Comparison of ENCODE assay signal across 9 mouse cellular contexts in the genomic region with DNA sequence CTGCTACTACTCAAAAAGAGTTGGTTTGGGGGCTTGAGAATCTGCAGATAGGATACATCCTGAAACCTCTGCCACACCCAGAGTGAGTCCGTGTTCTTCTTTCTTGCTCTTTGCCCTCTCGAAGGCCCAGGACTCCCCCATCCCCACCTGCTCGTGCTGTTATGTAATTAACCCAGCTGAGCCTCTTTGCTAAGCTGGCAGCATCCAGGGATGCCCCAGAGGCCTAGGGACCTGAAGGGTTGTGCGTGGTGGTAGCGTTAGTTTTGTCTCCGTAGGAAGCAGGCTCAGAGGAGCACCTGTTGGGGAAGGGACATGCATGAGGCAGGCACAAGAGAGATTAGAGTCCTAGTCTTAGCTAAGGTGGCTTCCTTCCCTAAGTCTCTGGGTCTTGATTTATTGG. TPM values are rescaled to one million over a fixed set of nuclear protein-coding genes. Genes with fewer than 3 reads are reported as not detected.
DNase-seq lines count a peak whose midpoint lies in the region; ATAC-seq and TF ChIP-seq lines count a peak whose summit lies in the region.
"Had no signal": no experiment of that assay in that cellular context is flagged by ENCODE, and none has a peak within 500 bp of the region (broad histone marks: within the 10 kb centered on the region; RNA-seq: fewer than 3 reads in every experiment).

No protein-coding gene starts in this region.

- intact Hi-C loops in left cerebral cortex, adult 2 months (cut with DNase I): no loop called here
- intact Hi-C loops in left cerebral cortex, postnatal 4 days (cut with DNase I): no loop called here

- no peak for TF ChIP-seq CTCF in left cerebral cortex, adult 2 months (IDR thresholded peaks at IDR 0.05)
- no peak for TF ChIP-seq CTCF in hindbrain, postnatal 0 days (IDR thresholded peaks at IDR 0.05; ENCODE audit: low read depth)

- H3K27me3 ChIP-seq in forebrain, embryonic 11.5 days (ENCODE audit: control insufficient read depth, insufficient read depth, low read length): no peaks in the 10 kb centered on the region
- no peaks in the 10 kb centered on the region for H3K27me3 ChIP-seq in hindbrain, postnatal 0 days (ENCODE audit: insufficient read depth, low read length)
- H3K27me3 ChIP-seq in neural tube, embryonic 12.5 days (replicated peaks): 0 out of 2 replicates have a peak, but pooled peaks cover 3% of the 10 kb centered on the region

- no peak for ATAC-seq in forebrain, embryonic 11.5 days (replicated peaks; ENCODE audit: low FRiP score)
- no peak for ATAC-seq in hindbrain, postnatal 0 days
- no peak for ATAC-seq in neural tube, embryonic 12.5 days (ENCODE audit: low FRiP score, low read depth)

- peaks cover 4% of the 10 kb centered on the region; the same call in 1 of the 2 replicates for H3K4me1 ChIP-seq in forebrain, embryonic 11.5 days (replicated peaks; ENCODE audit: control insufficient read depth, insufficient read depth, low read length)
- 0 out of 2 replicates have a peak, but pooled peaks cover 7% of the 10 kb centered on the region for H3K4me1 ChIP-seq in hindbrain, postnatal 0 days (ENCODE audit: insufficient read depth, low read length)
- peaks cover 17% of the 10 kb centered on the region for H3K4me1 ChIP-seq in neural tube, embryonic 12.5 days

- peak overlapping the region; percentile 81 for H3K4me3 ChIP-seq in left cerebral cortex, adult 2 months
- peak overlapping the region; percentile 85; the same call in 1 of the 2 replicates for H3K4me3 ChIP-seq in forebrain, embryonic 11.5 days (ENCODE audit: low read depth, low read length)
- peak overlapping the region; percentile 73 for H3K4me3 ChIP-seq in hindbrain, postnatal 0 days (ENCODE audit: low read length)
- peak overlapping the region; percentile 96 for H3K4me3 ChIP-seq in neural tube, embryonic 12.5 days

- DNase-seq in left cerebral cortex, adult 2 months (ENCODE audit: extremely low spot score in 1 of 2, low spot score in 2 of 2): no peak
- DNase-seq in left cerebral cortex, postnatal 4 days: no peak
- no peak for DNase-seq in forebrain, embryonic 11.5 days (ENCODE audit: low spot score)
- no peak for DNase-seq in hindbrain, postnatal 0 days (ENCODE audit: low spot score)
- no peak for DNase-seq in thymus, postnatal 10 days (ENCODE audit: low spot score in 2 of 2)
- DNase-seq in Muller cell, postnatal 12 days (ENCODE audit: inconsistent ontology term): no peak
- no peak for DNase-seq in thymus, postnatal 25 days
- DNase-seq: right cerebral cortex, adult 18-20 months had no signal

- H3K36me3 ChIP-seq in forebrain, embryonic 11.5 days (ENCODE audit: control insufficient read depth, insufficient read depth, low read length): no peaks in the 10 kb centered on the region
- H3K36me3 ChIP-seq in hindbrain, postnatal 0 days (ENCODE audit: insufficient read depth, low read length): no peaks in the 10 kb centered on the region
- H3K36me3 ChIP-seq in neural tube, embryonic 12.5 days: no peaks in the 10 kb centered on the region

- no peaks in the 10 kb centered on the region for H3K9me3 ChIP-seq in forebrain, embryonic 11.5 days (ENCODE audit: control insufficient read depth, low read length)
- no peaks in the 10 kb centered on the region for H3K9me3 ChIP-seq in hindbrain, postnatal 0 days (ENCODE audit: low read length)
- no peaks in the 10 kb centered on the region for H3K9me3 ChIP-seq in neural tube, embryonic 12.5 days

- peak overlapping the region; percentile 89 for H3K27ac ChIP-seq in left cerebral cortex, adult 2 months
- no peak overlapping the region for H3K27ac ChIP-seq in forebrain, embryonic 11.5 days (ENCODE audit: low read depth, low read length)
- H3K27ac ChIP-seq in hindbrain, postnatal 0 days: no peak overlapping the region
- H3K27ac ChIP-seq in neural tube, embryonic 12.5 days: no peak overlapping the region

- peak overlapping the region; percentile 87 for H3K4me2 ChIP-seq in forebrain, embryonic 11.5 days (ENCODE audit: low read depth, low read length, severe bottlenecking)
- peak overlapping the region; percentile 81 for H3K4me2 ChIP-seq in hindbrain, postnatal 0 days (ENCODE audit: low read depth, low read length)
- peak overlapping the region; percentile 90 for H3K4me2 ChIP-seq in neural tube, embryonic 12.5 days (replicated peaks)

- H3K9ac ChIP-seq in forebrain, embryonic 11.5 days (ENCODE audit: low read length): peak overlapping the region; percentile 82; the same call in 1 of the 2 replicates
- H3K9ac ChIP-seq in hindbrain, postnatal 0 days (replicated peaks; ENCODE audit: low read length): peak overlapping the region; percentile 84
- H3K9ac ChIP-seq in neural tube, embryonic 12.5 days: peak overlapping the region; percentile 93

- WGBS in forebrain, embryonic 11.5 days: 32% methylated on average over 6 of the region's 6 CpGs
- 30% methylated on average over 6 of the region's 6 CpGs for WGBS in hindbrain, postnatal 0 days
- 29% methylated on average over 6 of the region's 6 CpGs for WGBS in neural tube, embryonic 12.5 days

RNA-seq across cellular contexts. Expression of a gene that starts 1.6 kb away (rescaled TPM):
- 100 to 1,000 TPM; 237 to 267 TPM for total RNA-seq in left cerebral cortex, adult 2 months (2021)
- total RNA-seq in left cerebral cortex, postnatal 4 days (2021): 100 to 1,000 TPM; 121 to 122 TPM
- 4.1 and 4.6 TPM in 2 replicates for polyA plus RNA-seq in forebrain, embryonic 11.5 days (2014; fragmentation: Nextera tagmentation; extraction: Ambion mirVana)
- 122 and 128 TPM in 2 replicates for total RNA-seq in hindbrain, postnatal 0 days (2014; rRNA removed)
- 42.2 and 44.6 TPM in 2 replicates for polyA plus RNA-seq in hindbrain, postnatal 0 days (2015; fragmentation: Nextera tagmentation; extraction: Ambion mirVana)
- 24.2 and 26.5 TPM in 2 replicates for polyA plus RNA-seq in neural tube, embryonic 12.5 days (2016; fragmentation: Nextera tagmentation; extraction: Ambion mirVana)

RNA-seq across cellular contexts. Expression of a gene that starts 18.7 kb away (rescaled TPM):
- not detected for total RNA-seq in left cerebral cortex, adult 2 months (2021)
- total RNA-seq in left cerebral cortex, postnatal 4 days (2021): under 1 TPM; 0.48 to 0.74 TPM
- polyA plus RNA-seq in forebrain, embryonic 11.5 days (2014; fragmentation: Nextera tagmentation; extraction: Ambion mirVana): not detected in 2 replicates
- 0.14 and 1.0 TPM in 2 replicates for total RNA-seq in hindbrain, postnatal 0 days (2014; rRNA removed)
- 0.69 and 1.4 TPM in 2 replicates for polyA plus RNA-seq in hindbrain, postnatal 0 days (2015; fragmentation: Nextera tagmentation; extraction: Ambion mirVana)
- polyA plus RNA-seq in neural tube, embryonic 12.5 days (2016; fragmentation: Nextera tagmentation; extraction: Ambion mirVana): 0.20 TPM in 1 of 2 replicates, not detected in the other

RNA-seq across cellular contexts. Expression of a gene that starts 27.0 kb away (rescaled TPM):
- total RNA-seq in left cerebral cortex, adult 2 months (2021): not detected
- under 1 TPM in 1 of 2 experiments, not detected in 1; 0.50 TPM for total RNA-seq in left cerebral cortex, postnatal 4 days (2021)
- polyA plus RNA-seq in forebrain, embryonic 11.5 days (2014; fragmentation: Nextera tagmentation; extraction: Ambion mirVana): 0.29 and 0.68 TPM in 2 replicates
- total RNA-seq in hindbrain, postnatal 0 days (2014; rRNA removed): 0.37 and 4.8 TPM in 2 replicates
- polyA plus RNA-seq in hindbrain, postnatal 0 days (2015; fragmentation: Nextera tagmentation; extraction: Ambion mirVana): 0.65 and 1.4 TPM in 2 replicates
- 0.38 and 0.76 TPM in 2 replicates for polyA plus RNA-seq in neural tube, embryonic 12.5 days (2016; fragmentation: Nextera tagmentation; extraction: Ambion mirVana)

RNA-seq across cellular contexts. Expression of a gene that starts 52.4 kb away (rescaled TPM):
- total RNA-seq in left cerebral cortex, adult 2 months (2021): 1 to 10 TPM; 3.8 to 3.9 TPM
- total RNA-seq in left cerebral cortex, postnatal 4 days (2021): 1 to 10 TPM; 4.3 to 5.1 TPM
- 1.9 and 2.1 TPM in 2 replicates for polyA plus RNA-seq in forebrain, embryonic 11.5 days (2014; fragmentation: Nextera tagmentation; extraction: Ambion mirVana)
- 8.7 and 9.1 TPM in 2 replicates for total RNA-seq in hindbrain, postnatal 0 days (2014; rRNA removed)
- 2.4 and 2.6 TPM in 2 replicates for polyA plus RNA-seq in hindbrain, postnatal 0 days (2015; fragmentation: Nextera tagmentation; extraction: Ambion mirVana)
- 2.4 and 2.7 TPM in 2 replicates for polyA plus RNA-seq in neural tube, embryonic 12.5 days (2016; fragmentation: Nextera tagmentation; extraction: Ambion mirVana)
